Mouse (Mus musculus): ENCODE measurements around the gene Zbbx.

DNA sequence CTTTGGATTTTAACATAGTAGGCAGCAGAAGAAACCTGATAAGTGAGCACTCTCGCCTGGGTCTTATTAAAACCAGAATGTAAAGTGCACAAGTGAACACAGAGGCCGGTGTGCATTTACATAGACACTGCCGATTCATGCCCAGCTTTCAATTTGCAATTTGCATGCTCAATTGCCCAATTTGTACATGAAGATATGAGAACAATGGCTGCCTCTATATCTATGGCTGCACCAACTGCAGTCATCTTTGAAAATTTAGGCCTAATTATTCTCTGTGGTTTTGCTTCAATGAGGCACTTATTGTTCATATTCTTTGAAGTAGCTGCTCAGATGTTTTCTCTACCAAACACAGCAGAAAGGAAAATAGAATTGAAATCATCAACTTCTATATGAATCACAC is 23.0 kb downstream of the Zbbx start:
- TF ChIP-seq POLR2A (IDR thresholded peaks at IDR 0.05; ENCODE audit: borderline replicate concordance, low read depth, low read length) (no peak), CTCF (IDR thresholded peaks at IDR 0.05; ENCODE audit: low read depth, low read length) (no peak)
